Mouse (Mus musculus) inflammation-experienced regulatory T-cells (primary cell): ENCODE results near the gene Epop. TPM values are rescaled to one million over a fixed set of nuclear protein-coding genes. Genes with fewer than 3 reads are reported as not detected.

Experiments
- polyA plus RNA-seq, 2 experiments: library from polyadenylated mRNA; unstranded; fragments of 100-300 nt; shearing (Covaris generic); gene quantifications; one replicate each; pipeline ENCODE4 v1.2.1; 2017

Gene Epop
- 10 to 100 TPM in 1 of 2 experiments, 1 to 10 TPM in 1; 6.1 to 11.7 TPM for polyA plus RNA-seq

DNA sequence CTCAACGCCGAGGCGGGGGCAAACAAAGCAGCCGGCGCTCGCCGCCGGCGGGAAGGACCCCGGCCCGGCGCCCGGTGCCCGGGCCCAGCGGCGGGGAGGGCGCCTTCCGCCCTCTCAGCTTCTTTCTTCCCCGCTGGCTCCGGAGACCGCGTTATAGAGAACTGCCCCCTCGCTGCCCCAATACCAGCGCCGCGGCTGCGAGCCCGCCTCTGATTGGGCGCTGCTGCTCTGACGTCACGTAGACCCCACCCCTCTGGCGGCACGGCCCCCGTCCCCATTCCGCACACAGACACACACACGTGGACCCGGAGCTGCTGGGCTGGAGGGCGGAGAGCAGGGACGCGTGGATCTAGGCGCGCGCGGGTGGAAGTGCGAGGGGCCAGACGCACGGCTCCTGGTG lies at the start of gene Epop:
Gene Epop, minus strand, starts transcription at position 127 of the 400 bp plus-strand sequence.

GRCm38 (mm10) chr11:97662893-97663527 lies 33.5 kb upstream of the Epop start, which contains the start of gene Mllt6:
Gene Mllt6 (plus strand): TSS chr11:97663414.

Other genes starting within 250 kb of the Epop start
- gene Arhgap23, start 214.2 kb downstream of the Epop start, polyA plus RNA-seq = under 1 TPM in 1 of 2 experiments, not detected in 1; 0.38 TPM
- under 1 TPM in 1 of 2 experiments, not detected in 1; 0.53 TPM for gene 4933428G20Rik, start 129.4 kb downstream of the Epop start, polyA plus RNA-seq
- gene Srcin1, start 53.5 kb downstream of the Epop start, polyA plus RNA-seq = under 1 TPM; 0.02 to 0.53 TPM
- gene Mllt6, start 33.7 kb upstream of the Epop start, polyA plus RNA-seq = 10 to 100 TPM; 10.0 to 13.1 TPM
- 10 to 100 TPM; 66.8 to 70.0 TPM for gene Cisd3, start 56.1 kb upstream of the Epop start, polyA plus RNA-seq
- 1 to 10 TPM; 2.3 to 2.8 TPM for gene Pcgf2, start 70.8 kb upstream of the Epop start, polyA plus RNA-seq
- 100 to 1,000 TPM; 383 to 412 TPM for gene Psmb3, start 73.7 kb upstream of the Epop start, polyA plus RNA-seq
- 1 to 10 TPM; 2.4 to 2.9 TPM for gene Pip4k2b, start 115.0 kb upstream of the Epop start, polyA plus RNA-seq
- 10 to 100 TPM; 26.5 to 31.5 TPM for gene Cwc25, start 136.9 kb upstream of the Epop start, polyA plus RNA-seq
- not detected for gene 1700001P01Rik, start 146.2 kb upstream of the Epop start, polyA plus RNA-seq
- 100 to 1,000 TPM; 323 to 371 TPM for gene Rpl23, start 152.7 kb upstream of the Epop start, polyA plus RNA-seq
- 100 to 1,000 TPM; 175 to 203 TPM for gene Lasp1, start 169.3 kb upstream of the Epop start, polyA plus RNA-seq
- 1 to 10 TPM in 1 of 2 experiments, under 1 TPM in 1; 0.91 to 1.3 TPM for gene B230217C12Rik, start 211.1 kb upstream of the Epop start, polyA plus RNA-seq